Mouse (Mus musculus): Measurements from ENCODE around the gene Ttll8. TPM values are rescaled to one million over a fixed set of nuclear protein-coding genes. Genes with fewer than 3 reads are reported as not detected.
A peak's percentile ranks its signal among the peaks of the same experiment; 100 is the strongest.

The Ttll8 gene
- total RNA-seq, 2 experiments from 2014 or later: not detected

- ATAC-seq (ENCODE audit: poor library complexity, severe bottlenecking): no peak
These were observed 91.1 kb downstream of the Ttll8 start for GRCm38 (mm10) chr15:88862881-88863694.

GRCm38 (mm10) chr15:88861772-88862622 lies 92.2 kb downstream of the Ttll8 start, which contains the start of gene Pim3:
Gene Pim3, plus strand, starts transcription at chr15:88862186.
- ATAC-seq (ENCODE audit: poor library complexity, severe bottlenecking): peak; percentile 84

- ATAC-seq (ENCODE audit: poor library complexity, severe bottlenecking): no peak
These were observed 93.4 kb downstream of the Ttll8 start for GRCm38 (mm10) chr15:88860781-88861180.

- no peak for ATAC-seq (ENCODE audit: poor library complexity, severe bottlenecking)
These were observed 94.8 kb downstream of the Ttll8 start for GRCm38 (mm10) chr15:88859206-88859970.

- ATAC-seq (ENCODE audit: poor library complexity, severe bottlenecking): no peak
These were observed 95.5 kb downstream of the Ttll8 start for GRCm38 (mm10) chr15:88858707-88859106.

GRCm38 (mm10) chr15:88858141-88858541 lies 96.1 kb downstream of the Ttll8 start:
- ATAC-seq (ENCODE audit: poor library complexity, severe bottlenecking): no peak

- no peak for ATAC-seq (ENCODE audit: poor library complexity, severe bottlenecking)
These were observed 96.9 kb downstream of the Ttll8 start for GRCm38 (mm10) chr15:88857361-88857760.

- ATAC-seq (ENCODE audit: poor library complexity, severe bottlenecking): no peak
These were observed 97.6 kb downstream of the Ttll8 start for GRCm38 (mm10) chr15:88856613-88857012.

- ATAC-seq (ENCODE audit: poor library complexity, severe bottlenecking): no peak
These were observed 98.3 kb downstream of the Ttll8 start for GRCm38 (mm10) chr15:88855896-88856417.

- peak; percentile 78 for ATAC-seq (ENCODE audit: poor library complexity, severe bottlenecking)
These were observed 99.0 kb downstream of the Ttll8 start for GRCm38 (mm10) chr15:88854969-88855830.

GRCm38 (mm10) chr15:88854119-88854968 lies 99.9 kb downstream of the Ttll8 start:
- ATAC-seq (ENCODE audit: poor library complexity, severe bottlenecking): no peak

GRCm38 (mm10) chr15:88853106-88853505 lies 101.1 kb downstream of the Ttll8 start:
- no peak for ATAC-seq (ENCODE audit: poor library complexity, severe bottlenecking)

- ATAC-seq (ENCODE audit: poor library complexity, severe bottlenecking): no peak
These were observed 102.6 kb downstream of the Ttll8 start for GRCm38 (mm10) chr15:88851507-88852149.

GRCm38 (mm10) chr15:88851076-88851475 lies 103.1 kb downstream of the Ttll8 start:
- no peak for ATAC-seq (ENCODE audit: poor library complexity, severe bottlenecking)

GRCm38 (mm10) chr15:88850146-88850826 lies 103.9 kb downstream of the Ttll8 start:
- ATAC-seq (ENCODE audit: poor library complexity, severe bottlenecking): no peak

GRCm38 (mm10) chr15:88849621-88850020 lies 104.6 kb downstream of the Ttll8 start:
- ATAC-seq (ENCODE audit: poor library complexity, severe bottlenecking): no peak

- ATAC-seq (ENCODE audit: poor library complexity, severe bottlenecking): no peak
These were observed 105.6 kb downstream of the Ttll8 start for GRCm38 (mm10) chr15:88848661-88849060.

GRCm38 (mm10) chr15:88844966-88845365 lies 109.3 kb downstream of the Ttll8 start:
- no peak for ATAC-seq (ENCODE audit: poor library complexity, severe bottlenecking)

Measured in megakaryocyte, adult 5-6 weeks (primary cell).